Mouse (Mus musculus): ENCODE data around the gene Cwc27. TPM values are rescaled to one million over a fixed set of nuclear protein-coding genes. Genes with fewer than 3 reads are reported as not detected.

The Cwc27 gene
- total RNA-seq, 2 experiments from 2014 or later = 17.6 to 19.0 TPM

Other genes starting within 250 kb of the Cwc27 start
- gene Srek1ip1, start 24.7 kb downstream of the Cwc27 start, total RNA-seq (2021) = 10 to 100 TPM; 22.7 to 24.4 TPM
- under 1 TPM in 1 of 2 experiments, not detected in 1; 0.62 TPM for gene Shisal2b, start 46.8 kb upstream of the Cwc27 start, total RNA-seq (2021)
- 1 to 10 TPM; 4.7 to 5.8 TPM for gene Rgs7bp, start 237.8 kb upstream of the Cwc27 start, total RNA-seq (2021)